Mouse (Mus musculus) kidney, adult 2 months (tissue): Measurements from ENCODE around the gene Prkce. TPM values are rescaled to one million over a fixed set of nuclear protein-coding genes. Genes with fewer than 3 reads are reported as not detected.
A peak's percentile ranks its signal among the peaks of the same experiment; 100 is the strongest.

ENCODE experiments used
- DNase-seq: peaks from one replicate; pipeline ENCODE4 v3.0.0; 2021
- H3K27ac ChIP-seq: fragments of 200-500 bp; 2 replicates; pipeline ENCODE4 v1.5.1; 2012; ENCODE audit warnings: low read depth, low read length, control low read depth, inconsistent platforms; ENCODE audit not compliant: insufficient read depth
- H3K27me3 ChIP-seq: fragments of 200-500 bp; replicated peaks from 2 replicates; pipeline ENCODE4 v1.6.1; 2012; ENCODE audit warnings: mild to moderate bottlenecking, moderate library complexity, low read length, inconsistent platforms; ENCODE audit not compliant: control insufficient read depth, insufficient read depth
- H3K36me3 ChIP-seq: fragments of 200-500 bp; 2 replicates; pipeline ENCODE4 v1.6.1; 2012; ENCODE audit warnings: mild to moderate bottlenecking, moderate library complexity, low read length, inconsistent platforms; ENCODE audit not compliant: control insufficient read depth, insufficient read depth
- H3K4me1 ChIP-seq: fragments of 200-500 bp; 2 replicates; pipeline ENCODE4 v1.6.1; 2011; ENCODE audit warnings: low read length; ENCODE audit not compliant: control insufficient read depth, insufficient read depth
- H3K4me3 ChIP-seq: fragments of 200-500 bp; 2 replicates; pipeline ENCODE4 v1.5.1; 2011; ENCODE audit warnings: mild to moderate bottlenecking, low read depth, low read length, control low read depth; ENCODE audit not compliant: insufficient read depth
- CTCF ChIP-seq: fragments of 200-500 bp; conservative IDR thresholded peaks from 2 replicates; pipeline ENCODE4 v1.5.1; 2011; ENCODE audit warnings: low read depth, mild to moderate bottlenecking, control low read depth, low read length, moderate library complexity, mixed read lengths; ENCODE audit not compliant: insufficient read depth, insufficient read length
- POLR2A ChIP-seq: fragments of 200-500 bp; IDR thresholded peaks from one replicate; pipeline ENCODE4 v1.6.1; 2011; ENCODE audit warnings: low read depth, low read length, control low read depth
- WGBS: fragments of 180-500 bp; shearing (Covaris S2); methylation state at CpG from one replicate; pipeline ENCODE4 v1.1.7; 2018; 5-methylcytosine and 5-hydroxymethylcytosine counted together
- polyA plus RNA-seq: library from polyadenylated mRNA; depleted of rRNA; stranded (reverse); fragments of >200 nt; gene quantifications from 2 replicates; pipeline ENCODE4 v1.2.3, GENCODE M21; 2012

Gene Prkce
- polyA plus RNA-seq, 1 experiment, result 6.1 TPM

GRCm38 (mm10) chr17:86236026-86236712 lies 68.6 kb downstream of the Prkce start:
- no peaks in the 10 kb centered on the region for H3K36me3 ChIP-seq
- 73% methylated on average over 10 of the region's 10 CpGs for WGBS
- H3K27me3 ChIP-seq, result no peaks in the 10 kb centered on the region
- TF ChIP-seq CTCF (no peak), POLR2A (no peak)
- peaks cover 3% of the 10 kb centered on the region; the same call in 1 of the 2 replicates for H3K4me1 ChIP-seq
- no peak overlapping the region for H3K4me3 ChIP-seq
- peak; percentile 74 for DNase-seq
- no peak overlapping the region; the same call in 1 of the 2 replicates for H3K27ac ChIP-seq

- H3K4me1 ChIP-seq, result peaks cover 3% of the 10 kb centered on the region; the same call in 1 of the 2 replicates
- peak; percentile 95 for DNase-seq
- H3K27me3 ChIP-seq, result no peaks in the 10 kb centered on the region
- H3K4me3 ChIP-seq, result no peak overlapping the region
- no peak overlapping the region; the same call in 1 of the 2 replicates for H3K27ac ChIP-seq
- H3K36me3 ChIP-seq, result no peaks in the 10 kb centered on the region
- TF ChIP-seq CTCF (peak; percentile 20; the same call in 1 of the 2 replicates), POLR2A (no peak)
- 72% methylated on average over 16 of the region's 16 CpGs for WGBS
Observed at GRCm38 (mm10) chr17:86236861-86237763, 69.5 kb downstream of the Prkce start.

- no peaks in the 10 kb centered on the region for H3K4me1 ChIP-seq
- no peak overlapping the region for H3K27ac ChIP-seq
- no peak overlapping the region for H3K4me3 ChIP-seq
- DNase-seq, result no peak
- H3K27me3 ChIP-seq, result no peaks in the 10 kb centered on the region
- TF ChIP-seq POLR2A (no peak), CTCF (no peak)
- no peaks in the 10 kb centered on the region for H3K36me3 ChIP-seq
- 77% methylated on average over 9 of the region's 9 CpGs for WGBS
Observed at GRCm38 (mm10) chr17:86242291-86242690, 74.7 kb downstream of the Prkce start.

- TF ChIP-seq CTCF (no peak), POLR2A (no peak)
- H3K27me3 ChIP-seq, result no peaks in the 10 kb centered on the region
- no peak overlapping the region for H3K27ac ChIP-seq
- WGBS, result 79% methylated on average over 16 of the region's 16 CpGs
- no peak for DNase-seq
- no peaks in the 10 kb centered on the region for H3K36me3 ChIP-seq
- no peak overlapping the region for H3K4me3 ChIP-seq
- H3K4me1 ChIP-seq, result no peaks in the 10 kb centered on the region
Observed at GRCm38 (mm10) chr17:86243109-86243527, 75.5 kb downstream of the Prkce start.

- Histone ChIP-seq H3K27me3 (no peaks in the 10 kb centered on the region), H3K36me3 (no peaks in the 10 kb centered on the region), H3K4me3 (no peak overlapping the region), H3K4me1 (no peaks in the 10 kb centered on the region), H3K27ac (no peak overlapping the region)
- no peak for TF ChIP-seq CTCF
- TF ChIP-seq POLR2A, result no peak
- no peak for DNase-seq
- WGBS, result 96% methylated on average over 5 of the region's 5 CpGs
Observed at GRCm38 (mm10) chr17:86244397-86244796, 76.8 kb downstream of the Prkce start.

- H3K4me1 ChIP-seq, result no peaks in the 10 kb centered on the region
- DNase-seq, result no peak
- 91% methylated on average over 8 of the region's 8 CpGs for WGBS
- H3K27me3 ChIP-seq, result no peaks in the 10 kb centered on the region
- TF ChIP-seq POLR2A, result no peak
- TF ChIP-seq CTCF, result no peak
- no peaks in the 10 kb centered on the region for H3K36me3 ChIP-seq
- H3K4me3 ChIP-seq, result no peak overlapping the region
- no peak overlapping the region for H3K27ac ChIP-seq
Observed at GRCm38 (mm10) chr17:86248832-86249231, 81.2 kb downstream of the Prkce start.
